Mouse (Mus musculus): Measurements from ENCODE around the gene Cand2.

DNA sequence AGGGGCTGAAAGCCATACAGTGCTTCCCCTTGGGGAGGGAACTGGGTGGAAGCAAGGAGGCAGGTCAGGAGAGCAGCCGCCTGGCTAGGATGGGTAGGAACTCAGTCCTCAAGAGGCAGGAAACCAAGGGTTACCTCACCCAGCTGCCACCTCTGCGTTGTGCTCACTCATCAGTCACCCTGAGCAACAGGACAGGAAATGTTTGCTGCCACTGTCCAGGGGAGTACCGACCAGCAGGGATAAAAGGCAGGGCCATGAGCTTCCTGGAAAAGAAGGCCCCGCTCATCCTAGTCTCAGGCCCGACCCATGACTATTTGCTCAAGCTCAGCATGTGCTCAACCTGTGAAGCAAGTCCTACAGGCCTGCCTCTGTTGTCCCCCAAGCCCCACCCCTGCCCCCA lies 14.9 kb upstream of the Cand2 start:
- TF ChIP-seq POLR2A (IDR thresholded peaks at IDR 0.05; ENCODE audit: borderline replicate concordance, extremely low read depth, insufficient read depth, insufficient read length, poor library complexity, severe bottlenecking) (no peak), CTCF (IDR thresholded peaks at IDR 0.05; ENCODE audit: borderline replicate concordance, extremely low read depth, insufficient read depth, insufficient read length) (no peak)
